Mouse (Mus musculus) midbrain, embryonic 14.5 days (tissue): ENCODE results near the gene Cdk20. TPM values are rescaled to one million over a fixed set of nuclear protein-coding genes. Genes with fewer than 3 reads are reported as not detected.
A peak's percentile ranks its signal among the peaks of the same experiment; 100 is the strongest.

Experiments used
- ATAC-seq: fragments of 200-750 bp; cut with Nextera tagmentation; 2 replicates; pipeline ENCODE4 v1.8.0; 2017; ENCODE audit warnings: moderate number of reproducible peaks, moderate library complexity; ENCODE audit not compliant: low FRiP score, low TSS enrichment
- DNase-seq: peaks from one replicate; pipeline ENCODE4 v3.0.0-alpha.2; 2015
- H3K27ac ChIP-seq: fragments of 300-500 bp; sonication (generic); replicated peaks from 2 replicates; pipeline ENCODE4 v1.5.1; 2014; ENCODE audit warnings: mild to moderate bottlenecking, low read depth, low read length, moderate library complexity
- H3K27me3 ChIP-seq: fragments of 300-500 bp; sonication (generic); 2 replicates; pipeline ENCODE4 v1.6.1; 2014; ENCODE audit warnings: low read length, control low read depth, mixed read lengths; ENCODE audit not compliant: control insufficient read depth, insufficient read depth
- H3K36me3 ChIP-seq: fragments of 300-500 bp; sonication (generic); 2 replicates; pipeline ENCODE4 v1.6.1; 2014; ENCODE audit warnings: low read length, control low read depth; ENCODE audit not compliant: control insufficient read depth, insufficient read depth
- H3K4me1 ChIP-seq: fragments of 300-500 bp; sonication (generic); 2 replicates; pipeline ENCODE4 v1.6.1; 2014; ENCODE audit warnings: mild to moderate bottlenecking, antibody characterized with exemption, low read length, control low read depth; ENCODE audit not compliant: control insufficient read depth, insufficient read depth
- H3K4me2 ChIP-seq: fragments of 300-500 bp; sonication (generic); 2 replicates; pipeline ENCODE4 v1.6.1; 2014; ENCODE audit warnings: mild to moderate bottlenecking, low read length, moderate library complexity
- H3K4me3 ChIP-seq: fragments of 300-500 bp; sonication (generic); replicated peaks from 2 replicates; pipeline ENCODE4 v1.5.1; 2014; ENCODE audit warnings: low read depth, low read length
- H3K9ac ChIP-seq: fragments of 300-500 bp; sonication (generic); replicated peaks from 2 replicates; pipeline ENCODE4 v1.6.1; 2014; ENCODE audit warnings: mild to moderate bottlenecking, low read length, moderate library complexity
- H3K9me3 ChIP-seq: fragments of 300-500 bp; sonication (generic); 2 replicates; pipeline ENCODE4 v1.6.1; 2016; ENCODE audit warnings: low read length, control low read depth, mixed read lengths; ENCODE audit not compliant: control insufficient read depth
- WGBS: fragments of 180-500 bp; shearing (Covaris S2); extraction: QIAGEN DNeasy Blood & Tissue Kit; methylation state at CpG from one replicate; pipeline ENCODE4 v1.1.7; 2014; 5-methylcytosine and 5-hydroxymethylcytosine counted together
- polyA plus RNA-seq: library from polyadenylated mRNA; unstranded; fragments of >200 nt; fragmentation: Nextera tagmentation; extraction: Ambion mirVana; gene quantifications from 2 replicates; pipeline ENCODE4 v1.2.1, GENCODE M21; 2014

Cdk20 gene
- polyA plus RNA-seq, 1 experiment from 2014 or later: 20.2 TPM

- WGBS: 83% methylated on average over 6 of the region's 6 CpGs
- DNase-seq: peak; percentile 4
Observed at GRCm38 (mm10) chr13:64489886-64490285, 57.8 kb downstream of the Cdk20 start.

More at GRCm38 (mm10) chr13:64489886-64490285, 57.8 kb downstream of the Cdk20 start:
- Histone ChIP-seq H3K9ac (no peak overlapping the region), H3K36me3 (no peaks in the 10 kb centered on the region), H3K27me3 (no peaks in the 10 kb centered on the region), H3K4me1 (no peaks in the 10 kb centered on the region), H3K9me3 (no peaks in the 10 kb centered on the region), H3K4me2 (no peak overlapping the region), H3K27ac (no peak overlapping the region), H3K4me3 (no peak overlapping the region)
- no peak for ATAC-seq

Other genes with a start within 250 kb of the Cdk20 start
- 1.9 and 3.7 TPM in 2 replicates for gene Cdc14b, start 157.0 kb upstream of the Cdk20 start, polyA plus RNA-seq
- 9.1 and 11.1 TPM in 2 replicates for gene Aaed1, start 119.6 kb upstream of the Cdk20 start, polyA plus RNA-seq
- gene Ctsl, start 61.4 kb upstream of the Cdk20 start, polyA plus RNA-seq: 117 and 130 TPM in 2 replicates
- gene Fam240b, start 65.5 kb downstream of the Cdk20 start, polyA plus RNA-seq: not detected in 2 replicates